Mouse (Mus musculus) megakaryocyte progenitor cell, adult 5-6 weeks (primary cell): Measurements from ENCODE around the gene Id3. TPM values are rescaled to one million over a fixed set of nuclear protein-coding genes. Genes with fewer than 3 reads are reported as not detected.
A peak's percentile ranks its signal among the peaks of the same experiment; 100 is the strongest.

Experiments
- ATAC-seq: replicated peaks from 2 replicates; pipeline ENCODE4 v1.8.0; 2016; ENCODE audit warnings: mild to moderate bottlenecking, moderate TSS enrichment, inconsistent platforms; ENCODE audit not compliant: poor library complexity
- total RNA-seq, 2 experiments: library from RNA; stranded (forward) in 1 of 2; stranded (reverse) in 1 of 2; fragments of 157-497, 149-512 nt in 1 of 2; fragments of 200-1000 nt in 1 of 2; gene quantifications; 2 replicates each; pipeline versions ENCODE4 v1.2.3 to v1.2.4; 2015 to 2017

Id3 gene
- total RNA-seq, 2 experiments from 2014 or later = 0.44 to 2.4 TPM

DNA sequence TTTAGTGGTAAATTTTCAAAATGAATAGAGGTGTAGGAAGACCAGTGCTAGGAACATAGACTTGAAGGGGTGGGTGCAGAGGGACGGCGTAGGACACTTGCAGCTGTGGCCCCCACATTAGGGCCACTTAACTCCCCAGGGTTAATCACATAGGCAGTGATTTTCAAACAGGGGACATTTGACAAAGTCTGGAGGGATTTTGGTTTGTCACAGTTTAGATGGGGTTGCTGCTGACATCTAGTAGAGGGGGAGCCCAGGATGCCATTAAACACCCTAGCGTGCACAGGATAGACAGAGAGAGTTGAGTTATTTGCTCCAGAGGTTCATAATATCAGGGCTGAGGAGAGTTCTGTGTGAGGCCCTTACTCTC, 19.5 kb upstream of the Id3 start:
- ATAC-seq = no peak

DNA sequence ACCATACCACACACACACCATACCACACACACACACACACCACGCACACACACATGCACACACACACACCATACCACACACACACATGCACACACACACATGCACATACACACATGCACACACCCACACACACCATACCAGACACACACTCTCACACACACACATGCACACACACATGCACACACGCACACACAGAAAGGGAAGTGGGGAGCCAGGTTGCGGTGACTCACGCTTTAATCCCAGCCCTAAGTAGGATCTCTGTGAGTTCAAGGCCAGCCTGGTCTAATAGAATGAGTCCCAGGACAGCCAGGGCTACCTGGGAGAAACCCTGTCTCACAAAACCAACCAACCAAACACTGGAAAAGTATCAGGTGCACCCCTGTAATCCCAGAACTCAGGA, 18.7 kb upstream of the Id3 start:
- no peak for ATAC-seq

DNA sequence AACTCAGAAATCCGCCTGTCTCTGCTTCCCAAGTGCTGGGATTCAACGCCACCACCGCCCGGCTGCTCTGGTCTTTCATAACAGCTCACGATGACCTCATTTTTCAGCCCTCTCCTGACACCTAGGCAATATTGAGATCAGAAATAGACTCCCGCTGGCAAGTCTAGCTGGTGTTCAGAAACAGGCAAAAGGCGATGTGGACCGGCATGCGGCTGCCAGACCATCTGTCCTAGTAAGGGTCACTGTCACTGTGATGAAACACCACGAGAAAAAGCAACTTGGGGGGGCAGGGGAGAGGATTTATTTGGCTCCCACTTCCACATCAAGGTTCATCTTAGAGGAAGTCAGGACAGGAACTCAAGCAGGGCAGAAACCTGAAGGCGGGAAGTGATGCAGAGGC, 17.8 kb upstream of the Id3 start:
- ATAC-seq = no peak

GRCm38 (mm10) chr4:136126019-136126418, 17.3 kb upstream of the Id3 start:
- no peak for ATAC-seq

DNA sequence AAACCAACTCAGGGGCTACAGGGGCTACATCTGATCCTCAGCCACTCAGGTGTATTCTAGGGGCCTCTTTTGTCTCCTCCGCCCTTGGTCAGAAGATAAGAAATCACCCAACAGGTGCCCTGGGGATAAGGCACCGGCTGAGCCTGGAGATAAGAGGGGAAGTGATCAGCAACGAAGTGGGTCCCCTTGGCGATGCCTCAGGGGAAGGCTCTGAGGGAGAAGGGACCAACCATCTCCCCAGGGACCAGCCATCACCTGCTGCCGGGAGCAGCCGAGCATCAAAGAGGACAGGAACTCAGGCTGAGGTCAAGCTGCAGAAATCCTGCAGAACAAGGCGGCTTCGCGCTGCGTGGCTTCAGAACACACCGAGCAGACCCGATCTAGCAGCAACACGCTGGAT, 15.6 kb upstream of the Id3 start:
- no peak for ATAC-seq

DNA sequence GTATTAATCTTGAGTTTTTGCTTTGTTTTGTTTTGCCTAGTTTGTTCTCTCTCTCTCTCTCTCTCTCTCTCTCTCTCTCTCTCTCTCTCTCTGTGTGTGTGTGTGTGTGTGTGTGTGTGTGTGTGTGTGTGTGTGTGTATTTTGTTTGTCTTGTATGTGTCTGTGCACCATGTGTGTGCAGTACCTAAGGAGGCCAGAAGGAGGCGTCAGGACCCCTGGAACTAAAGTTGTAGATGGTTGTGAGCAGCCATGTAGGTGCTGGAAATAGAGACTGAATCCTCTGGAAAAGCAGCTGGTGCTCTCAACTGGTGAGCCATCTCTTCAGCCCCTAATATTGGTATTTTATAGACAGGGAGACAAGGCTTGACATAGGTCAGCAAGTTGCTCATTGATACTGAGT, 13.5 kb upstream of the Id3 start:
- ATAC-seq = no peak

DNA sequence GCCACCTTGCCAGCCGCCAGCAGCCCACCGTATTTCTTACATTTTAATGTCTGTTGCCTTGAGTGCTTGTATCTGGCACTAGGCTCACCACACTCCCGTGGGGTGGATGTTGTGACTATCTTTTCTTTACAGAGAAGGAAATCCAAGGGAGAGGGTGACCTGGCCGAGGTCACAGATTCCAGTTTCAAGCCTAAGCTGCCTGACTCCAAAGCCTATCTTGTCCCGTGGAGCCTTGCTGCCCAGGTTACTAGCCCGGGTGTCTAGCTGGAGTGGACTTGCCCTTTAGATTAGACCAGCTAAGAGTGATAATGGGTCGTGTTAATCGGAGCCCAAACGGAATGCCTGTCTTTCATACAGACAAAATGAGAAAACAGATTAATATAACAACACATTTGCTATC, 9.5 kb upstream of the Id3 start:
- ATAC-seq = no peak

DNA sequence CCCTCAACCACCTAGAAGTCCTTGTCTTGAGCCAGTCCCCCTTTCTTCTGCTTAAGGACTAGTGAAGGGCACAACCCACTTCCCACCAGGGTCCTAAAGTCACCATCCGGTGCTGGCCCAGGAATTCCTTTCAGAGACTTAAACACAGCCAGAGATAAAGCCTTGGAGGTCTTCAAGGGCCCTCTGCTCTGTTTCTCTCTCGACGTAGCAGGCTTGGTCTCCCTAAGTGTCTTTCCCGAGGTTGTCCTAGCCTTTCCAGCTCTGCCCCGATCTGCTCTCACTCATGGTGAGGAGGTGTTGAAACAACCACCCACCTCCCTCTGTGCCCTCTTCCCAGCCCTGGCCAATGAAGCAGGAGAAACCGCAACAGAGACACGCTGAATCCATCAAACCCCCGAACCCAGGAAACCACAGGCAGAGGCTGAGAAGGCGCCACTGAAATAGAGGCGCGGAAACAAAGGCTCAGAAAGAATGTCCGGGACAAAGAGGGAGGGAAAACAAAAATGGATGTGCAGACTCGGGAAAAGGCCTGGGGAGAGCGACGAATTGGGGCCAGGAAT, 8.8 kb upstream of the Id3 start:
- no peak for ATAC-seq

GRCm38 (mm10) chr4:136134978-136135873, 8.1 kb upstream of the Id3 start:
- ATAC-seq = no peak

- ATAC-seq = no peak
These were observed 7.2 kb upstream of the Id3 start for GRCm38 (mm10) chr4:136135874-136136728.

DNA sequence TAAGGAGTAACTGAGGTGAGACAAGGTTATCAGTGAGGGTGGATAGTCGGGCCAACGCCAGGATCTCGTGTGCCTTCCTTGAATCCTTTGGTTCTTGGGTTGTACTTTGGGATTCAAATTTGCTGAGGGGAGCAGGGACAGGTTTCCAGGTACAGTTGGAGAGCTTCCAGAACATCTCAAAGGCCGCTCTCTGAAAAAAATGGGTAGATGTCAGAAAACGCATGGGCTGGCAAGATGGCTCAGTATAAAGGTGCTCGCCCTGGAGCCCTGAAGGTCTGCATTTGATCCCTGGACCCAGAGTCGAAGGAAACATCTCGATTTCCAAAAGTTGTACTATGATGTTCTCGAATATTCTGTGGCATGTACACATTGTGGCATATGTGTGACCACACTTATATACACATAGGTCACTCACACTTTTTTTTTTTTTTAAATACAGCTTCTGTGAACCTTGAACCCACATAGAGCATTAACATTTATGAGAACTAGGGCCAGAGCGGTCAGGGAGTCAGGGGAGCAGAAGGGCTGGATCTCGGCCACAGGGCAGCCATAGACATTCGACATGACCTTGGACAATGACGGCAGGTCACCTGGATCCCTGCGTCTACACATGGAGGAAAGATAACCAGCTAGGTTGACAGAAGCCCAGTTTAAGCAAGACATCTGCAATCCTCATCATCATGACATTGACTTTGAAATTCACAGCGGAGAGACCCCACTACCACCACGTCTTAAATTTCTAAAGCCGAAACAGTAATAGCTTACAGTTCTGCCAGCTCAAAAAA, 3.8 kb upstream of the Id3 start:
- no peak for ATAC-seq

- ATAC-seq = peak; percentile 68
These were observed 2.7 kb upstream of the Id3 start for GRCm38 (mm10) chr4:136140327-136141250.

GRCm38 (mm10) chr4:136142267-136143192, 767 bp upstream of the Id3 start:
- no peak for ATAC-seq

- ATAC-seq = peak; percentile 41
These were observed 1.0 kb downstream of the Id3 start for GRCm38 (mm10) chr4:136144126-136144926.

- no peak for ATAC-seq
These were observed 1.6 kb downstream of the Id3 start for GRCm38 (mm10) chr4:136144927-136145292.

GRCm38 (mm10) chr4:136145362-136145885, 2.1 kb downstream of the Id3 start:
- no peak for ATAC-seq

DNA sequence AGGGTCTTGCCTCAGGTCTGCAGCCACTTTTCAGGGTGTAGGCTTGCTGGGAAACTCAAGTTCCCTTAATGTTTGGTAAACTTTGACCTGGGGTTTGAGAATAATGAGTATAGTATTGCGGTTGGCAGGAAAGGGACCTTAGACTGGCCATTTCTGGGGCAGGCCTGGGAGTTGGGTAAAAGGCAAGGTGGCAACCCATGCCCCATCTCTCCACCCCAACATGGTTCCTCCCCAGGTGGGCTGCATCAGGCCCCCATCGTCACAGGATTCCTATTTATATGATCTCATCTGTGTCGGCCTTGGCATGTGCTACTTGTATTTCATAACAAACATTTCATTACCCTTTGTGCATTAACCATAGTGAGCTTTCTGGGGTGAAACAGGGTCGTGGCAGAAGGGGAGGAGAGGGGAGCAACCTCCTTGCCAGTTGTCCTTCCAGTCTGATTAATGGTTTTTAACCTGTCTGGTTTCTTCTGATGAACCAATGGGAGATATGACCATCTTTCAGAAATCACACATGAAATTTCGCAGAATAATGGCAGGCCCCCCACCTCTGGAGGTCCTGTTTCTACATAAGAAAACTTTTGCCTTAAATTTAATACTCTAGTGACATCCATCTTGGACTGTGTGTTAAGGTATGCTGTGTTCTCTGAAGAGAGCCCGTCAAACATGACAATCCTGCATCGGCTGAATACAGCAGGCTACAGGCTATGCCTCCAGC, 2.9 kb downstream of the Id3 start:
- ATAC-seq = no peak
